Mouse (Mus musculus) lung, postnatal 0 days (tissue): ENCODE measurements around the gene Mmadhc. TPM values are rescaled to one million over a fixed set of nuclear protein-coding genes. Genes with fewer than 3 reads are reported as not detected.
A peak's percentile ranks its signal among the peaks of the same experiment; 100 is the strongest.

Experiments
- ATAC-seq: fragments of 200-750 bp; cut with Nextera tagmentation; 2 replicates; pipeline ENCODE4 v1.8.0; 2017; ENCODE audit warnings: moderate library complexity
- DNase-seq: peaks from one replicate; pipeline ENCODE4 v3.0.0-alpha.2; 2016; ENCODE audit warnings: low spot score
- H3K27ac ChIP-seq: fragments of 300-500 bp; sonication (generic); 2 replicates; pipeline ENCODE4 v1.5.1; 2014; ENCODE audit warnings: antibody characterized with exemption, mild to moderate bottlenecking, low read length, mixed read lengths
- H3K27me3 ChIP-seq: fragments of 300-500 bp; sonication (generic); replicated peaks from 2 replicates; pipeline ENCODE4 v1.6.1; 2014; ENCODE audit warnings: low read length, mixed read lengths; ENCODE audit not compliant: insufficient read depth
- H3K36me3 ChIP-seq: fragments of 300-500 bp; sonication (generic); 2 replicates; pipeline ENCODE4 v1.6.1; 2014; ENCODE audit warnings: low read length, mixed read lengths; ENCODE audit not compliant: insufficient read depth
- H3K4me1 ChIP-seq: fragments of 300-500 bp; sonication (generic); 2 replicates; pipeline ENCODE4 v1.6.1; 2014; ENCODE audit warnings: antibody characterized with exemption, low read depth, low read length, mixed read lengths; ENCODE audit not compliant: insufficient read depth
- H3K4me2 ChIP-seq: fragments of 300-500 bp; sonication (generic); replicated peaks from 2 replicates; pipeline ENCODE4 v1.6.1; 2014; ENCODE audit warnings: low read depth, mild to moderate bottlenecking, low read length, moderate library complexity, mixed read lengths
- H3K4me3 ChIP-seq: fragments of 300-500 bp; sonication (generic); 2 replicates; pipeline ENCODE4 v1.5.1; 2014; ENCODE audit warnings: low read depth, low read length
- H3K9ac ChIP-seq: fragments of 300-500 bp; sonication (generic); replicated peaks from 2 replicates; pipeline ENCODE4 v1.6.1; 2014; ENCODE audit warnings: low read depth, mild to moderate bottlenecking
- H3K9me3 ChIP-seq: fragments of 300-500 bp; sonication (generic); 2 replicates; pipeline ENCODE4 v1.6.1; 2016; ENCODE audit warnings: low read length, mixed read lengths
- CTCF ChIP-seq: IDR thresholded peaks from 2 replicates; pipeline ENCODE4 v1.5.1; 2016; ENCODE audit warnings: antibody characterized with exemption, mild to moderate bottlenecking
- EP300 ChIP-seq: IDR thresholded peaks from 2 replicates; pipeline ENCODE4 v1.6.1; 2016; ENCODE audit warnings: antibody characterized with exemption, mild to moderate bottlenecking, control low read depth
- WGBS: fragments of 180-500 bp; shearing (Covaris S2); extraction: QIAGEN DNeasy Blood & Tissue Kit; methylation state at CpG from one replicate; pipeline ENCODE4 v1.1.7; 2014; 5-methylcytosine and 5-hydroxymethylcytosine counted together
- polyA plus RNA-seq: library from polyadenylated mRNA; unstranded; fragments of >200 nt; fragmentation: Nextera tagmentation; extraction: Ambion mirVana; gene quantifications from 2 replicates; pipeline ENCODE4 v1.2.1, GENCODE M21; 2015

Gene Mmadhc
- polyA plus RNA-seq, 1 experiment from 2014 or later, result 109 TPM

GRCm38 (mm10) chr2:50324799-50325198 lies 28.2 kb upstream of the Mmadhc start:
- 56% methylated on average over 7 of the region's 7 CpGs for WGBS
- Histone ChIP-seq H3K27ac (no peak overlapping the region), H3K9me3 (no peaks in the 10 kb centered on the region), H3K4me1 (no peaks in the 10 kb centered on the region), H3K4me2 (no peak overlapping the region), H3K9ac (no peak overlapping the region), H3K36me3 (no peaks in the 10 kb centered on the region), H3K4me3 (no peak overlapping the region), H3K27me3 (no peaks in the 10 kb centered on the region)
- no peak for ATAC-seq
- TF ChIP-seq CTCF (no peak), EP300 (no peak)
- DNase-seq, result peak; percentile 33

- no peaks in the 10 kb centered on the region for H3K9me3 ChIP-seq
- 45% methylated on average over 9 of the region's 9 CpGs for WGBS
Measured at GRCm38 (mm10) chr2:50306663-50307320, 10.2 kb upstream of the Mmadhc start.

DNA sequence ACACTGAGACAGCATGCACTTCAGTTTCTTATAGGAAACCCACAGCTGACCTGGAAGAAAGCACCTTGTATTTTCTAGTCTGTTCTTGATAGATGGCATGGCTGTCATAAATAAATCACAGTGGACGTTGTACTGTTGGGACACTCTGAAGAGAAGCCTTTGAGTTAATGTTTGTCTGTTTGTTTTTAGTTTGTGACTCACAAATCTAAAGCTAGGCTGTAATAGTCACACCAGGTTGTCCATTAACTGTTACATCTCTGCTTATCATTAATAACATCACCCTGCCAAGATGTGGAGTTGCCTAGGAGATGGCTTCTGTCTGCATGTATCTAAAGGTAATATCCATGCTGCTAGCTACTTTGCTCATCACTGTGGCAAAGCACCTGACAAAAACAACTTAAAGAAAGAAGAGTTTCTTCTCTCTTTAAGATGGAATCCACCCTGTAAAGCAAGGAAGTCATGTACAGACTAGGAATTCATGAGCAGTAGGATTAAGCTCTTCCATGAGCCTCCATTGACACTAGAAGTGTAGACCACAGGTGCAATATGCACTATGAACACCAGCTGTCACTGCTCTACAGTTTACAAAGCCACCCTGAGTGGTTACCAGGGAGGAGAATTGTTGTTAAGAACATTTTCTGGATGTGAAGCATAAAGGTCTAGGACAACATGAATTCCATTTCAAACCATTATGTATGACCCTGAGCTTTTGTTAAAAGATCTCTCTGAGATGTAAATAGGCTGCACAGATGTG lies 8.4 kb upstream of the Mmadhc start:
- Histone ChIP-seq H3K9me3 (no peaks in the 10 kb centered on the region), H3K27ac (no peak overlapping the region), H3K4me2 (no peak overlapping the region), H3K27me3 (no peaks in the 10 kb centered on the region), H3K9ac (no peak overlapping the region), H3K4me3 (no peak overlapping the region), H3K4me1 (no peaks in the 10 kb centered on the region), H3K36me3 (no peaks in the 10 kb centered on the region)
- 44% methylated on average over 1 of the region's 1 CpGs for WGBS
- DNase-seq (no peak), ATAC-seq (no peak)
- no peak for TF ChIP-seq EP300
- peak; percentile 70 for TF ChIP-seq CTCF

More at GRCm38 (mm10) chr2:50306663-50307320, 10.2 kb upstream of the Mmadhc start:
- ATAC-seq (no peak), DNase-seq (peak; percentile 77)
- H3K9ac ChIP-seq, result no peak overlapping the region
- TF ChIP-seq CTCF (peak; percentile 93), EP300 (no peak)
- no peaks in the 10 kb centered on the region for H3K36me3 ChIP-seq
- no peak overlapping the region for H3K4me2 ChIP-seq
- H3K4me3 ChIP-seq, result no peak overlapping the region
- H3K27me3 ChIP-seq, result no peaks in the 10 kb centered on the region
- no peak overlapping the region for H3K27ac ChIP-seq
- H3K4me1 ChIP-seq, result no peaks in the 10 kb centered on the region

- Histone ChIP-seq H3K27me3 (no peaks in the 10 kb centered on the region), H3K9me3 (no peaks in the 10 kb centered on the region), H3K9ac (no peak overlapping the region), H3K36me3 (no peaks in the 10 kb centered on the region), H3K27ac (no peak overlapping the region), H3K4me3 (peak overlapping the region; percentile 63), H3K4me2 (peak overlapping the region; percentile 52), H3K4me1 (peaks cover 12% of the 10 kb centered on the region; the same call in 1 of the 2 replicates)
- ATAC-seq (no peak), DNase-seq (peak; percentile 34)
- no peak for TF ChIP-seq CTCF
- TF ChIP-seq EP300, result no peak
- under 1% methylated on average over 9 of the region's 9 CpGs for WGBS
Measured at GRCm38 (mm10) chr2:50296987-50297350, 368 bp upstream of the Mmadhc start.

- ATAC-seq (no peak), DNase-seq (peak; percentile 12)
- peak overlapping the region; percentile 94 for H3K9ac ChIP-seq
- peaks cover 12% of the 10 kb centered on the region; the same call in 1 of the 2 replicates for H3K4me1 ChIP-seq
- peak overlapping the region; percentile 52 for H3K4me2 ChIP-seq
- H3K36me3 ChIP-seq, result peaks cover 5% of the 10 kb centered on the region; the same call in 1 of the 2 replicates
- 35% methylated on average over 5 of the region's 5 CpGs for WGBS
- no peaks in the 10 kb centered on the region for H3K27me3 ChIP-seq
- H3K9me3 ChIP-seq, result no peaks in the 10 kb centered on the region
- peak overlapping the region; percentile 63 for H3K4me3 ChIP-seq
- H3K27ac ChIP-seq, result no peak overlapping the region
- TF ChIP-seq EP300, result no peak
- TF ChIP-seq CTCF, result no peak
Measured at GRCm38 (mm10) chr2:50295562-50295961, 1.0 kb downstream of the Mmadhc start.

- peak; percentile 24 for DNase-seq
Measured at GRCm38 (mm10) chr2:50294084-50294483, 2.5 kb downstream of the Mmadhc start.

More at GRCm38 (mm10) chr2:50294084-50294483, 2.5 kb downstream of the Mmadhc start:
- H3K36me3 ChIP-seq, result peaks cover 11% of the 10 kb centered on the region; the same call in 1 of the 2 replicates
- no peak overlapping the region for H3K27ac ChIP-seq
- ATAC-seq, result no peak
- peaks cover 12% of the 10 kb centered on the region; the same call in 1 of the 2 replicates for H3K4me1 ChIP-seq
- no peaks in the 10 kb centered on the region for H3K9me3 ChIP-seq
- H3K4me2 ChIP-seq, result no peak overlapping the region
- no peak for TF ChIP-seq EP300
- TF ChIP-seq CTCF, result no peak
- H3K27me3 ChIP-seq, result no peaks in the 10 kb centered on the region
- H3K4me3 ChIP-seq, result no peak overlapping the region
- H3K9ac ChIP-seq, result no peak overlapping the region
- 45% methylated on average over 2 of the region's 2 CpGs for WGBS
